Mouse (Mus musculus): ENCODE results near the gene Gp5.
"Not testable (repeated sequence)": the region's sequence is repeated elsewhere in the genome, so short reads cannot be mapped to it uniquely, and the experiment has no call there.

Gene Gp5

GRCm38 (mm10) chr16:30310647-30311046 is at the start of gene Gp5:
Gene Gp5 (minus strand): TSS chr16:30310779.
- no peak for DNase-seq

GRCm38 (mm10) chr16:30353489-30353888 is 42.9 kb upstream of the Gp5 start:
- not testable (repeated sequence) for DNase-seq

GRCm38 (mm10) chr16:30314236-30314635 is 3.7 kb upstream of the Gp5 start:
- DNase-seq, result no peak

- DNase-seq, result no peak
Measured at GRCm38 (mm10) chr16:30310171-30310515, 436 bp downstream of the Gp5 start.

- peak in 1 of 2 experiments; percentile 9 for DNase-seq
Measured at GRCm38 (mm10) chr16:30309395-30310170, 996 bp downstream of the Gp5 start.

- peak; percentile 37 to 47 for DNase-seq
Measured at GRCm38 (mm10) chr16:30308616-30309394, 1.8 kb downstream of the Gp5 start.

- peak in 1 of 2 experiments; percentile 4 for DNase-seq
Measured at GRCm38 (mm10) chr16:30307961-30308615, 2.5 kb downstream of the Gp5 start.

GRCm38 (mm10) chr16:30307306-30307705 is 3.3 kb downstream of the Gp5 start:
- no peak for DNase-seq

GRCm38 (mm10) chr16:30306102-30306501 is 4.5 kb downstream of the Gp5 start:
- DNase-seq, result no peak

- DNase-seq, result no peak
Measured at GRCm38 (mm10) chr16:30304236-30304635, 6.3 kb downstream of the Gp5 start.

- no peak for DNase-seq
Measured at GRCm38 (mm10) chr16:30303411-30303810, 7.2 kb downstream of the Gp5 start.

- DNase-seq, result no peak
Measured at GRCm38 (mm10) chr16:30302686-30303085, 7.9 kb downstream of the Gp5 start.

- no peak for DNase-seq
Measured at GRCm38 (mm10) chr16:30299711-30300277, 10.8 kb downstream of the Gp5 start.

- no peak for DNase-seq
Measured at GRCm38 (mm10) chr16:30297450-30297849, 13.1 kb downstream of the Gp5 start.

- DNase-seq, result no peak
Measured at GRCm38 (mm10) chr16:30296601-30297275, 13.8 kb downstream of the Gp5 start.

- DNase-seq, result no peak
Measured at GRCm38 (mm10) chr16:30295106-30295505, 15.5 kb downstream of the Gp5 start.

GRCm38 (mm10) chr16:30290436-30290835 is 20.1 kb downstream of the Gp5 start:
- no peak for DNase-seq

GRCm38 (mm10) chr16:30285701-30286100 is 24.9 kb downstream of the Gp5 start:
- no peak for DNase-seq

- DNase-seq, result peak; percentile 42 to 43
Measured at GRCm38 (mm10) chr16:30283743-30284337, 26.7 kb downstream of the Gp5 start.

GRCm38 (mm10) chr16:30282844-30283495 is 27.6 kb downstream of the Gp5 start, which contains the start of gene Lrrc15:
Gene Lrrc15 (minus strand): TSS chr16:30283256.
- no peak for DNase-seq

GRCm38 (mm10) chr16:30280676-30281297 is 29.8 kb downstream of the Gp5 start:
- DNase-seq, result no peak

All from thymus, postnatal 36 days (tissue).